Mouse (Mus musculus) megakaryocyte, embryonic 14.5 days (primary cell): ENCODE measurements around the gene Kif26b.

ENCODE experiments used
- FLI1 ChIP-seq: IDR thresholded peaks from 2 replicates; pipeline ENCODE4 v1.6.1; 2012; ENCODE audit warnings: low read length, inconsistent platforms, mixed read lengths
- GATA1 ChIP-seq: IDR thresholded peaks from 3 replicates; pipeline ENCODE4 v1.6.1; 2012; ENCODE audit warnings: mixed read lengths, low read length, inconsistent platforms, borderline replicate concordance

- TF ChIP-seq FLI1 (no peak), GATA1 (no peak)
Measured at GRCm38 (mm10) chr1:178915056-178915455, 386.1 kb downstream of the Kif26b start.
